In genomic region chr3:101131772-101132171, GRCm38 (mm10) we compare ENCODE assay signal across 23 mouse cellular contexts.
"Had no signal": no experiment of that assay in that cellular context is flagged by ENCODE, and none has a peak within 500 bp of the region (broad histone marks: within the 10 kb centered on the region; RNA-seq: fewer than 3 reads in every experiment).

No protein-coding gene starts in this region.

- H3K4me1 ChIP-seq: forebrain, embryonic 15.5 days; hindbrain, embryonic 15.5 days had no signal

- H3K27ac ChIP-seq: forebrain, embryonic 15.5 days; hindbrain, embryonic 13.5 days; hindbrain, embryonic 15.5 days; hindbrain, postnatal 0 days; intestine, embryonic 15.5 days; kidney, embryonic 15.5 days; kidney, postnatal 0 days; limb, embryonic 13.5 days; limb, embryonic 15.5 days had no signal

- H3K36me3 ChIP-seq: forebrain, embryonic 15.5 days; heart, embryonic 10.5 days; heart, embryonic 12.5 days; hindbrain, embryonic 13.5 days; hindbrain, embryonic 15.5 days; intestine, embryonic 15.5 days; kidney, embryonic 15.5 days; limb, embryonic 13.5 days; limb, embryonic 15.5 days had no signal

- H3K9me3 ChIP-seq: forebrain, embryonic 15.5 days; heart, embryonic 10.5 days; heart, embryonic 12.5 days; hindbrain, embryonic 13.5 days; hindbrain, embryonic 15.5 days; intestine, embryonic 15.5 days; kidney, embryonic 15.5 days; limb, embryonic 13.5 days; limb, embryonic 15.5 days had no signal

- H3K27me3 ChIP-seq: forebrain, embryonic 15.5 days; heart, embryonic 12.5 days; hindbrain, embryonic 13.5 days; hindbrain, embryonic 15.5 days; intestine, embryonic 15.5 days; kidney, embryonic 15.5 days; limb, embryonic 13.5 days; limb, embryonic 15.5 days had no signal

- H3K4me2 ChIP-seq: forebrain, embryonic 15.5 days; heart, embryonic 12.5 days; hindbrain, embryonic 13.5 days; hindbrain, embryonic 15.5 days; intestine, embryonic 15.5 days; kidney, embryonic 15.5 days; limb, embryonic 13.5 days; limb, embryonic 15.5 days had no signal

- H3K4me3 ChIP-seq: forebrain, embryonic 15.5 days; heart, embryonic 10.5 days; heart, embryonic 12.5 days; hindbrain, embryonic 13.5 days; hindbrain, embryonic 15.5 days; intestine, embryonic 15.5 days; kidney, embryonic 15.5 days; limb, embryonic 13.5 days; limb, embryonic 15.5 days had no signal

- DNase-seq: forebrain, postnatal 0 days; gastrocnemius, postnatal 14 days; gastrocnemius, postnatal 36 days; heart, postnatal 10 days; kidney, adult 11 months; kidney, adult 2 months; kidney, adult 9 months; kidney, postnatal 14 days; kidney, postnatal 36 days; layer of hippocampus, adult 9-11 months; layer of hippocampus, postnatal 36 days; left cerebral cortex, postnatal 4 days had no signal

- ATAC-seq: forebrain, embryonic 15.5 days; forebrain, postnatal 0 days; hindbrain, postnatal 0 days; intestine, embryonic 15.5 days had no signal

- H3K9ac ChIP-seq: forebrain, embryonic 15.5 days; forebrain, postnatal 0 days; heart, embryonic 12.5 days; hindbrain, embryonic 13.5 days; hindbrain, embryonic 15.5 days; intestine, embryonic 15.5 days; kidney, embryonic 15.5 days; limb, embryonic 13.5 days; limb, embryonic 15.5 days had no signal
